Mouse (Mus musculus) liver, embryonic 14.5 days (tissue): ENCODE results near the gene Casp7.

Source experiments
- CTCF ChIP-seq: IDR thresholded peaks from 2 replicates; pipeline ENCODE4 v1.5.1; 2016; ENCODE audit warnings: antibody characterized with exemption, low read depth, control low read depth
- EP300 ChIP-seq: IDR thresholded peaks from 2 replicates; pipeline ENCODE4 v1.6.1; 2016; ENCODE audit warnings: antibody characterized with exemption, low read depth

DNA sequence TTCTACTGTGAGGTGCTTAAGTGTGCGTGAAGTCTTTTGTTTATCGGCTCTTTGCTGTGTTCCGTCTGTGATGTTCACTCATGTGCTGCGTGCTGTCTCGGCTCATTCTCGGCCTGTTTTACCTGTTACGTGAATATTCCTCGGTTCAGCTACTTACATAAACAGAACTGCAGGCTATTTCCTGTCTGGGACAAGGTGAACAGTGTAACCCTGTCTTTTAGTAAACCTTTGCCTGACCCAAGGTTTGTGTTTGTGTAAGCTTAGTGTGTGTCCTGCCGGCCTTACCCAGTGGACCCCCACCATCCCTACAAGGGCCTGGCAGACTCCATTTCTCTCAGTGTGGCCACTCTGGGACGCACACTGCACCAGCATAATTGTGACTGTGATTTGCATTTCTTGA lies 35.8 kb downstream of the Casp7 start:
- TF ChIP-seq CTCF (no peak), EP300 (no peak)
